Mouse (Mus musculus) liver, embryonic 14.5 days (tissue): ENCODE data around the gene Als2cr12.

Experiments
- CTCF ChIP-seq: IDR thresholded peaks from 2 replicates; pipeline ENCODE4 v1.5.1; 2016; ENCODE audit warnings: antibody characterized with exemption, low read depth, control low read depth
- EP300 ChIP-seq: IDR thresholded peaks from 2 replicates; pipeline ENCODE4 v1.6.1; 2016; ENCODE audit warnings: antibody characterized with exemption, low read depth

GRCm38 (mm10) chr1:58602681-58603080, 93.1 kb downstream of the Als2cr12 start:
- TF ChIP-seq EP300 = no peak
- no peak for TF ChIP-seq CTCF
